Mouse (Mus musculus) megakaryocyte, embryonic 14.5 days (primary cell): Measurements from ENCODE around the gene Cd200r3.

ENCODE experiments used
- FLI1 ChIP-seq: IDR thresholded peaks from 2 replicates; pipeline ENCODE4 v1.6.1; 2012; ENCODE audit warnings: low read length, inconsistent platforms, mixed read lengths
- GATA1 ChIP-seq: IDR thresholded peaks from 3 replicates; pipeline ENCODE4 v1.6.1; 2012; ENCODE audit warnings: mixed read lengths, low read length, inconsistent platforms, borderline replicate concordance

DNA sequence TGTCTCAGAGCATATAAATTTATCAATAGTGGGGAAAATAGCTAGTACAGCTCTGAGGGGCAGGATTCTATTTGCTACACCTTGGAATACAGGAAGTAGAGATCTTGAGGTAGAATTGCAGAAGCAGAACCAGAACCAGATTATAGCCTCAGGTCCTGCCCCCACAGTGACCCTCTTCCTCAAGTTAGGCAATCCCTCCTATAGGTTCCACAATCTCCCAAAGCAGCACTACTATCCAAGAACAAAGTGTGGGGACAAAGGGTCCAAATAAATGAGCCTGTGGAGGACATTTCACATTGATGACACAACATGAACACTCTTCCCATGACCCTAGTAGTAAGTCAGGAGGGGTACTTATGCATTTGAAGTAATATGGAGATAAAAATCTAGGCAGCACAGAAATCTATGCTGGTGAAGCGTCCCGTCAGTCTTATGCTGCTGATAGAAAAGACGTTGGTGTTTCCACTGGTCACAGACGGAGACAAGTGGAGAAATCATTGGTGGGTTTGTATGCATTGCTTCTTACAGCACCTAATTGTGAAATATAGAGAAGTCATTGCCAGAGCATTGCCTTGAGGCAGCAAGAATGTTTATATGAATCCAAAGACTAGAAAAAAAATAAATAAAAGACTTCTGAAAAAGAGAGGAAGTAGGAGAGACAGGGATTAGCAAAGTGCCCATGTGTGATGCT lies 45.3 kb downstream of the Cd200r3 start:
- TF ChIP-seq FLI1 (no peak), GATA1 (no peak)
